8 mouse cellular contexts compared by ENCODE assay signal in the genomic region with DNA sequence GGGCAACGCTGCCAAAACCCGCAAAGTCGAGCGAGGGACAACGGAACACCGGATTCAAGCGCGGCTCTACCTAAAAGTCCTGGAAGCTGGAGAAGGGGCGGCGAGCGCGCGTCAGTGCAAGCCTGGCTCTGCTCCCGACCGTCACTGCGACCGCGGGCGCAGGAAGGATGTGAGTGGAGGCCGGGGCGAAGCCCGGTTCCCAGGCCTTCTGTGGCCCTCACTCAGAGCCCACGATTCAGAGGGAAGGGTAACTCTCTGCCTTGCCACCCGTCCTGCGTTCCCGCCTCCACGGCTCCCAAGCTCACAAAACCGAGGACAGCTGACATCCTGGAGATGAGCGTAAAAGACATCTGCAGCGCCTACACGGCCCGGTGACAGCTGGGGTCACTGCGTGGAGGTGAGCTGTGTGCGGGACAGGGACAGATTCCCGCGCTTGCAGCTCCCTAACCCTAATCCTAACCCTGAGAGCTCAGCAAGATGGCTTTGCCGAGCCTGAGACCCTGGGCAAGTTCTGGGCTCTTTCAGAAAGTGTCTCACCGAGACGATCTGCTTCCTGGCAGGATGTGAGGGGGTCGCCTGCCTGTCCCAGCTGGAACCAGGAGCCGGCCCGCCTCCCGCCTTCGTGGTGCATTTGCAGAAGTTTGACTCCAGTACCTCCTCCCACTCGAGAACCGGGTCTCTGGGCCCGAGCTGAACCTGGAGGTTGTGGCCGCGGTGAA. TPM values are rescaled to one million over a fixed set of nuclear protein-coding genes. Genes with fewer than 3 reads are reported as not detected.
DNase-seq lines count a peak whose midpoint lies in the region; ATAC-seq and TF ChIP-seq lines count a peak whose summit lies in the region.

No protein-coding gene starts in this region.

- H3K4me2 ChIP-seq in forebrain, embryonic 14.5 days (ENCODE audit: low read length) = peak overlapping the region; percentile 96
- H3K4me2 ChIP-seq in kidney, postnatal 0 days (ENCODE audit: low read length) = peak overlapping the region; percentile 98
- H3K4me2 ChIP-seq in midbrain, embryonic 11.5 days = peak overlapping the region; percentile 73

- peaks cover 7% of the 10 kb centered on the region for H3K4me1 ChIP-seq in forebrain, embryonic 14.5 days (ENCODE audit: control insufficient read depth, insufficient read depth, low read length)
- peaks cover 9% of the 10 kb centered on the region; the same call in 1 of the 2 replicates for H3K4me1 ChIP-seq in kidney, postnatal 0 days (replicated peaks; ENCODE audit: insufficient read depth, low read length)
- H3K4me1 ChIP-seq in midbrain, embryonic 11.5 days (ENCODE audit: control insufficient read depth, insufficient read depth, low read length) = peaks cover 22% of the 10 kb centered on the region

- no peaks in the 10 kb centered on the region for H3K9me3 ChIP-seq in forebrain, embryonic 14.5 days (replicated peaks; ENCODE audit: control insufficient read depth, low read length)
- H3K9me3 ChIP-seq in kidney, postnatal 0 days (replicated peaks; ENCODE audit: low read length) = no peaks in the 10 kb centered on the region
- H3K9me3 ChIP-seq in midbrain, embryonic 11.5 days (ENCODE audit: control insufficient read depth, low read length) = no peaks in the 10 kb centered on the region

- DNase-seq in kidney, adult 18-20 months = peak; percentile 31
- DNase-seq in kidney, adult 9 months = no peak
- peak; percentile 54 for DNase-seq in adrenal gland, postnatal 14 days
- peak; percentile 49 for DNase-seq in forebrain, embryonic 14.5 days (ENCODE audit: low spot score)
- DNase-seq in kidney, postnatal 0 days (ENCODE audit: low spot score) = peak; percentile 54
- peak; percentile 96 for DNase-seq in midbrain, embryonic 11.5 days (ENCODE audit: low spot score, missing footprints)
- no peak for DNase-seq in ovary, postnatal 36 days (ENCODE audit: low spot score)
- DNase-seq in layer of hippocampus, adult 18-20 months (ENCODE audit: low spot score in 2 of 2) = no peak

- peak; percentile 40 for ATAC-seq in forebrain, embryonic 14.5 days
- ATAC-seq in kidney, postnatal 0 days (replicated peaks; ENCODE audit: low FRiP score, low read depth) = peak; percentile 44
- peak; percentile 63 for ATAC-seq in midbrain, embryonic 11.5 days (ENCODE audit: low FRiP score)

- 0 out of 2 replicates have a peak, but pooled peaks cover 3% of the 10 kb centered on the region for H3K36me3 ChIP-seq in forebrain, embryonic 14.5 days (ENCODE audit: control insufficient read depth, insufficient read depth, low read length)
- no peaks in the 10 kb centered on the region for H3K36me3 ChIP-seq in kidney, postnatal 0 days (ENCODE audit: insufficient read depth, low read length)
- H3K36me3 ChIP-seq in midbrain, embryonic 11.5 days (ENCODE audit: control insufficient read depth, insufficient read depth, low read length) = no peaks in the 10 kb centered on the region

- peak overlapping the region; percentile 56 for H3K4me3 ChIP-seq in forebrain, embryonic 14.5 days (ENCODE audit: low read depth, low read length)
- peak overlapping the region; percentile 66 for H3K4me3 ChIP-seq in kidney, postnatal 0 days (replicated peaks; ENCODE audit: low read depth, low read length)
- H3K4me3 ChIP-seq in midbrain, embryonic 11.5 days (ENCODE audit: low read depth, low read length) = peak overlapping the region; percentile 62

- H3K9ac ChIP-seq in forebrain, embryonic 14.5 days (ENCODE audit: low read length) = peak overlapping the region; percentile 77
- peak overlapping the region; percentile 73 for H3K9ac ChIP-seq in kidney, postnatal 0 days (ENCODE audit: low read depth, low read length)
- H3K9ac ChIP-seq in midbrain, embryonic 11.5 days (ENCODE audit: low read length) = peak overlapping the region; percentile 73

- no peak for TF ChIP-seq CTCF in kidney, postnatal 0 days (IDR thresholded peaks at IDR 0.05; ENCODE audit: low read depth)

- H3K27ac ChIP-seq in forebrain, embryonic 14.5 days (ENCODE audit: low read depth, low read length) = peak overlapping the region; percentile 39; the same call in 1 of the 2 replicates
- peak overlapping the region; percentile 88 for H3K27ac ChIP-seq in kidney, postnatal 0 days
- peak overlapping the region; percentile 49; the same call in 1 of the 2 replicates for H3K27ac ChIP-seq in midbrain, embryonic 11.5 days (ENCODE audit: low read depth, low read length)

- no peaks in the 10 kb centered on the region for H3K27me3 ChIP-seq in forebrain, embryonic 14.5 days (replicated peaks; ENCODE audit: control insufficient read depth, insufficient read depth, low read length)
- no peaks in the 10 kb centered on the region for H3K27me3 ChIP-seq in kidney, postnatal 0 days (ENCODE audit: insufficient read depth, low read length)
- H3K27me3 ChIP-seq in midbrain, embryonic 11.5 days (ENCODE audit: control insufficient read depth, insufficient read depth, low read length) = 0 out of 2 replicates have a peak, but pooled peaks cover 2% of the 10 kb centered on the region

- under 1% methylated on average over 49 of the region's 49 CpGs for WGBS in forebrain, embryonic 14.5 days
- WGBS in kidney, postnatal 0 days = under 1% methylated on average over 49 of the region's 49 CpGs
- WGBS in midbrain, embryonic 11.5 days = under 1% methylated on average over 49 of the region's 49 CpGs

RNA-seq across cellular contexts. Expression of gene AW011738, which starts 0.5 kb away (rescaled TPM):
- 3.9 and 4.7 TPM in 2 replicates for total RNA-seq in adrenal gland, postnatal 14 days (2021)
- polyA plus RNA-seq in forebrain, embryonic 14.5 days (2014; fragmentation: Nextera tagmentation; extraction: Ambion mirVana) = 1.2 TPM in 2 replicates
- 4.8 and 5.1 TPM in 2 replicates for polyA plus RNA-seq in kidney, postnatal 0 days (2015; fragmentation: Nextera tagmentation; extraction: Ambion mirVana)
- polyA plus RNA-seq in midbrain, embryonic 11.5 days (2014; fragmentation: Nextera tagmentation; extraction: Ambion mirVana) = 2.4 TPM in 2 replicates
- 1 to 10 TPM; 5.4 to 6.5 TPM for total RNA-seq in layer of hippocampus, adult 18-20 months (2021)

RNA-seq across cellular contexts. Expression of gene Isg15, which starts 3.0 kb away (rescaled TPM):
- 3.3 and 4.6 TPM in 2 replicates for total RNA-seq in adrenal gland, postnatal 14 days (2021)
- polyA plus RNA-seq in forebrain, embryonic 14.5 days (2014; fragmentation: Nextera tagmentation; extraction: Ambion mirVana) = 0.61 and 1.1 TPM in 2 replicates
- polyA plus RNA-seq in kidney, postnatal 0 days (2015; fragmentation: Nextera tagmentation; extraction: Ambion mirVana) = 14.9 and 20.6 TPM in 2 replicates
- 0.25 and 0.30 TPM in 2 replicates for polyA plus RNA-seq in midbrain, embryonic 11.5 days (2014; fragmentation: Nextera tagmentation; extraction: Ambion mirVana)
- under 1 TPM in 1 of 2 experiments, not detected in 1; 0.74 TPM for total RNA-seq in layer of hippocampus, adult 18-20 months (2021)

RNA-seq across cellular contexts. Expression of gene Agrn, which starts 6.3 kb away (rescaled TPM):
- total RNA-seq in adrenal gland, postnatal 14 days (2021) = 59.4 and 60.9 TPM in 2 replicates
- polyA plus RNA-seq in forebrain, embryonic 14.5 days (2014; fragmentation: Nextera tagmentation; extraction: Ambion mirVana) = 72.2 and 88.4 TPM in 2 replicates
- 76.5 and 79.8 TPM in 2 replicates for polyA plus RNA-seq in kidney, postnatal 0 days (2015; fragmentation: Nextera tagmentation; extraction: Ambion mirVana)
- 62.2 and 68.2 TPM in 2 replicates for polyA plus RNA-seq in midbrain, embryonic 11.5 days (2014; fragmentation: Nextera tagmentation; extraction: Ambion mirVana)
- total RNA-seq in layer of hippocampus, adult 18-20 months (2021) = 100 to 1,000 TPM; 118 to 120 TPM

RNA-seq across cellular contexts. Expression of gene Perm1, which starts 12.1 kb away (rescaled TPM):
- 14.2 and 16.2 TPM in 2 replicates for total RNA-seq in adrenal gland, postnatal 14 days (2021)
- polyA plus RNA-seq in forebrain, embryonic 14.5 days (2014; fragmentation: Nextera tagmentation; extraction: Ambion mirVana) = 0.83 and 0.99 TPM in 2 replicates
- 0.56 and 0.71 TPM in 2 replicates for polyA plus RNA-seq in kidney, postnatal 0 days (2015; fragmentation: Nextera tagmentation; extraction: Ambion mirVana)
- 0.81 and 1.2 TPM in 2 replicates for polyA plus RNA-seq in midbrain, embryonic 11.5 days (2014; fragmentation: Nextera tagmentation; extraction: Ambion mirVana)
- total RNA-seq in layer of hippocampus, adult 18-20 months (2021) = under 1 TPM; 0.15 to 0.40 TPM

RNA-seq across cellular contexts. Expression of gene Plekhn1, which starts 31.1 kb away (rescaled TPM):
- total RNA-seq in adrenal gland, postnatal 14 days (2021) = 15.7 TPM in 2 replicates
- 19.2 and 21.7 TPM in 2 replicates for polyA plus RNA-seq in forebrain, embryonic 14.5 days (2014; fragmentation: Nextera tagmentation; extraction: Ambion mirVana)
- polyA plus RNA-seq in kidney, postnatal 0 days (2015; fragmentation: Nextera tagmentation; extraction: Ambion mirVana) = 12.7 and 13.1 TPM in 2 replicates
- 15.6 and 18.1 TPM in 2 replicates for polyA plus RNA-seq in midbrain, embryonic 11.5 days (2014; fragmentation: Nextera tagmentation; extraction: Ambion mirVana)
- total RNA-seq in layer of hippocampus, adult 18-20 months (2021) = 10 to 100 TPM; 37.5 to 38.8 TPM

Comparison
In these comparisons a context has a peak if more than half of its experiments do, and no peak if none do; other contexts are left out.
1. DNase-seq: peak in kidney, adult 18-20 months (single experiment), adrenal gland, postnatal 14 days (single experiment), forebrain, embryonic 14.5 days (single experiment), kidney, postnatal 0 days (single experiment) and midbrain, embryonic 11.5 days (single experiment); none in kidney, adult 9 months (single experiment), ovary, postnatal 36 days (single experiment) and layer of hippocampus, adult 18-20 months (0 of 2).
2. Peak in every context shown above with its lines, with median percentiles within 50 percentile points of each other: ATAC-seq, H3K27ac ChIP-seq, H3K4me2 ChIP-seq, H3K4me3 ChIP-seq and H3K9ac ChIP-seq.